Mouse (Mus musculus): Measurements from ENCODE around the gene Kcng3.

GRCm38 (mm10) chr17:83580734-83581133, 51.0 kb downstream of the Kcng3 start:
- TF ChIP-seq POLR2A (IDR thresholded peaks at IDR 0.05; ENCODE audit: borderline replicate concordance, low read depth, low read length) = no peak
- no peak for TF ChIP-seq CTCF (IDR thresholded peaks at IDR 0.05; ENCODE audit: low read depth, low read length)
